Mouse (Mus musculus) heart, adult 2 months (tissue): ENCODE measurements around the gene Meis2. TPM values are rescaled to one million over a fixed set of nuclear protein-coding genes. Genes with fewer than 3 reads are reported as not detected.

Experiments
- DNase-seq, 2 experiments: peaks; one replicate each; pipeline ENCODE4 v3.0.0; 2021
- H3K27ac ChIP-seq: fragments of 200-600 bp; 2 replicates; pipeline ENCODE4 v1.8.1; 2022
- H3K27me3 ChIP-seq: fragments of 200-500 bp; 2 replicates; pipeline ENCODE4 v1.6.1; 2012; ENCODE audit warnings: mild to moderate bottlenecking, low read length, inconsistent platforms, mixed read lengths; ENCODE audit not compliant: control insufficient read depth, insufficient read depth
- H3K36me3 ChIP-seq: fragments of 200-500 bp; 2 replicates; pipeline ENCODE4 v1.6.1; 2012; ENCODE audit warnings: low read length, inconsistent platforms; ENCODE audit not compliant: control insufficient read depth, insufficient read depth
- H3K4me1 ChIP-seq: fragments of 200-500 bp; 2 replicates; pipeline ENCODE4 v1.6.1; 2011; ENCODE audit warnings: low read length; ENCODE audit not compliant: control insufficient read depth, insufficient read depth
- H3K4me3 ChIP-seq: fragments of 200-600 bp; 2 replicates; pipeline ENCODE4 v1.8.1; 2022
- H3K79me2 ChIP-seq: fragments of 200-500 bp; replicated peaks from 2 replicates; pipeline ENCODE4 v1.6.1; 2012; ENCODE audit warnings: mild to moderate bottlenecking, inconsistent platforms, low read length, moderate library complexity, mixed read lengths; ENCODE audit not compliant: control insufficient read depth, insufficient read depth
- H3K9ac ChIP-seq: fragments of 200-500 bp; 2 replicates; pipeline ENCODE4 v1.6.1; 2012; ENCODE audit warnings: low read depth, mild to moderate bottlenecking, control low read depth, inconsistent platforms, low read length, mixed read lengths
- CTCF ChIP-seq: fragments of 200-600 bp; IDR thresholded peaks from 2 replicates; pipeline ENCODE4 v1.8.1; 2022; ENCODE audit warnings: antibody characterized with exemption, mild to moderate bottlenecking, moderate library complexity
- EP300 ChIP-seq: fragments of 200-500 bp; IDR thresholded peaks from 2 replicates; pipeline ENCODE4 v1.6.1; 2011; ENCODE audit warnings: low read depth, low read length, control low read depth; ENCODE audit not compliant: insufficient read depth
- POLR2A ChIP-seq: fragments of 200-500 bp; IDR thresholded peaks from 2 replicates; pipeline ENCODE4 v1.6.1; 2011; ENCODE audit warnings: mild to moderate bottlenecking, low read depth, low read length, control low read depth; ENCODE audit not compliant: insufficient read depth
- WGBS: fragments of 180-500 bp; shearing (Covaris S2); methylation state at CpG from one replicate; pipeline ENCODE4 v1.1.7; 2018; 5-methylcytosine and 5-hydroxymethylcytosine counted together
- intact Hi-C: fragments of 180-260 bp; cut with DNase I; formaldehyde crosslinking; loops from one replicate; pipeline ENCODE4 v1.15.1; 2025
- polyA plus RNA-seq: library from polyadenylated mRNA; depleted of rRNA; stranded (reverse); fragments of >200 nt; gene quantifications from 2 replicates; pipeline ENCODE4 v1.2.3, GENCODE M21; 2012
- total RNA-seq, 2 experiments: library from RNA; stranded (reverse); gene quantifications; 2 replicates each; pipeline ENCODE4 v1.2.3; 2021

Gene Meis2
- total and polyA plus RNA-seq, 3 experiments = 16.9 to 30.4 (median 24.9) TPM

DNA sequence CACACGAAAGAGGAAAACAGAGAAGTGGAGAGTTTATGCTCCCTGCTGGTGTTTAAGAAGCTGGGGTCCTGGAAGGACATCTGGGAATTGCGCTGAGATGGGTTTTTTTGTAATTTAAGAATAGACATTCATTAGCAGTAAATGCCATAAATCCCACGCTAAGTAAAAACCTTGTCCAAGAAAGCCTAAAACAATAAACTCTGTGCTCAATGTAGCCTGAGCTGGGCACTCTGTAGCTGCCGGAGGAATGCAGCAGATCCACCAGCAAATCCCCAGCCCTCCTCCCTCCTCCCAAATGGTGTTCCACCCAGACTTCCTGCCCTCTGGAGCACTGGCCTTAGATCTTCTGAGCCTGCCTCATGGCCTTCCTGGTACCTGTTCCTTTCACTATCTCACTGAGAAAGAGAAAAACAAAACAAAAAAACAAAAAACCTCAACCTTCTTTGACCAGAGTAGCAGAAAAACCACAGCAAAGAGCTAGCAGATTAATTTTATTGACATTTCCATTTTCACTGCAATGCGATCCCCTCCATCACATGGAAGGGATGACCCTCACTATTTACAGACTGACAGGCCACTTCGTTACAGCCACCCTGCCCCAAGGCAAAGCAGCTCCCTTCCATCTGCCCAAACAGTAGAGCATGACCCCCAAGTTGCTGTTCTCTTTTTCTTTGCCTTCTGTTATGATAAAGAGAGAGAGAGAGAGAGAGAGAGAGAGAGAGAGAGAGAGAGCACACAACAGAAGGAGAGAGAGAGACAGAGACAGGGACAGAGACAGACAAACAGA is 64.1 kb downstream of the Meis2 start:
- Histone ChIP-seq H3K36me3 (no peaks in the 10 kb centered on the region), H3K4me1 (no peaks in the 10 kb centered on the region), H3K4me3 (no peak overlapping the region), H3K79me2 (no peaks in the 10 kb centered on the region), H3K27ac (no peak overlapping the region), H3K27me3 (no peaks in the 10 kb centered on the region), H3K9ac (no peak overlapping the region)
- no peak for DNase-seq
- intact Hi-C loops = no loop called here
- no peak for TF ChIP-seq EP300
- no peak for TF ChIP-seq CTCF
- TF ChIP-seq POLR2A = no peak
- 70% methylated on average over 6 of the region's 6 CpGs for WGBS

DNA sequence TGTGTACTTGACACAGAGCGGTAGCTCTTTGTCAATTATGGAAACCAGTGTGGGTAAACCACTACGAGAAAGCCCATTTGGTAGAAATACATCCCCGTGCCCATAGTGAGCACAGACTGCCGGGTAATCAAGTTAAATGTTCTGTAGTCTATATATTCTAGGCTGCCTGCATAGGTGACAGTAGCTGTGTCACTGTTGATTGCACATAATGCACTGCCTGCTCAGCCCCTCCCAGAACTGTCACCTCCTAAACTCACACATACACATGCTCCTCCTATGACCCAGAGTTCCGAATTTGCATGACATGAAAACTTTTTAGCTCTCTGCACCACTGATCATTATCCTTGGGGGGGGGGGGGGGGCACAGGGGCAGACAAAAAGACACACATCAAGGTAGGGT is 65.1 kb downstream of the Meis2 start:
- WGBS = 98% methylated on average over 5 of the region's 5 CpGs
- no peaks in the 10 kb centered on the region for H3K79me2 ChIP-seq
- intact Hi-C loops = no loop called here

DNA sequence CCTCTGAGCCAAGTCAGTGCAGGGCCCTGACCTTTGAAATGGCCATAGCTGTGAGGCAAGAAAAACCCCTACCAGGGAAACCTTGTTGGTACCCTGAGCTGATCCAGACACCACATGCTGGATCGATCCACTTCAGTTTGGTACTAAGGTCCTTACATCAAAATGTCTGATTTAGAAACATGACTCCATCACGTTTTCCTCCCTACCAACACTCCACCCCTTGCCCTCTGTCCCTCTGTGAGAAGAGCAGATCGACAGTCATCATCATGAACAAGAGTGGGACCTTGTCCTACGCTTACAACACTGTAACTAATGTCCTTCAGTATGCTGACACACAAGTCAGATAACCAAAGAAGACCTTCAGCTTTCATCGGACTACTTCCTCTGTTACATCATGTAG is 66.8 kb downstream of the Meis2 start:
- Histone ChIP-seq H3K4me3 (no peak overlapping the region), H3K9ac (no peak overlapping the region), H3K27ac (no peak overlapping the region), H3K79me2 (no peaks in the 10 kb centered on the region), H3K27me3 (no peaks in the 10 kb centered on the region), H3K4me1 (no peaks in the 10 kb centered on the region), H3K36me3 (no peaks in the 10 kb centered on the region)
- no peak for DNase-seq
- TF ChIP-seq POLR2A = no peak
- TF ChIP-seq CTCF = no peak
- no peak for TF ChIP-seq EP300
- 59% methylated on average over 5 of the region's 5 CpGs for WGBS
- intact Hi-C loops = no loop called here

More for the DNA sequence above, 65.1 kb downstream of the Meis2 start:
- no peak overlapping the region for H3K27ac ChIP-seq
- H3K27me3 ChIP-seq = no peaks in the 10 kb centered on the region
- H3K4me3 ChIP-seq = no peak overlapping the region
- no peaks in the 10 kb centered on the region for H3K36me3 ChIP-seq
- no peak overlapping the region for H3K9ac ChIP-seq
- no peak for TF ChIP-seq EP300
- TF ChIP-seq CTCF = no peak
- no peak for TF ChIP-seq POLR2A
- no peak for DNase-seq
- no peaks in the 10 kb centered on the region for H3K4me1 ChIP-seq

DNA sequence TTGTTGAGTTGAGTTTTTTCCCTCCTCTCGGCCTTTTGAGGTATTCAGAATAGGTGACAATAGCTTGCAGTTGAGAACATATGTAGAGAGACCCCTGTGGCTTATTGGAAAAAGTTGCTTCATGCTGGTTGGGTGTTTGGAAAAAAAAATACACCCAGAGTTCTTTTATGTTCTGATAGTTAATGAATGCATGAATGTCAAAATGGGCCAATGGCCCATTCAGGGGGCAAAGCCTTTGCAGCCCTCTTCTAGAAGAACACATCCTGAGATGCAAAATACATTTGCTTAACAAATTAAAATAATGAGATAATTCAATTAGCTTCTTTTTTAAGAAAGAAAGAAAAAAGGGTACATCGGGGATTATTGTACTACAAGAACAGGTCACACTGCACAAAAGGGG is 69.2 kb downstream of the Meis2 start:
- no peak overlapping the region for H3K27ac ChIP-seq
- no peak overlapping the region for H3K4me3 ChIP-seq
- no peak for DNase-seq
- no peaks in the 10 kb centered on the region for H3K36me3 ChIP-seq
- TF ChIP-seq POLR2A = no peak
- no peak for TF ChIP-seq CTCF
- no peak for TF ChIP-seq EP300
- H3K9ac ChIP-seq = no peak overlapping the region
- H3K27me3 ChIP-seq = no peaks in the 10 kb centered on the region
- H3K79me2 ChIP-seq = no peaks in the 10 kb centered on the region
- WGBS = 90% methylated on average over 2 of the region's 2 CpGs
- intact Hi-C loops = no loop called here
- no peaks in the 10 kb centered on the region for H3K4me1 ChIP-seq

DNA sequence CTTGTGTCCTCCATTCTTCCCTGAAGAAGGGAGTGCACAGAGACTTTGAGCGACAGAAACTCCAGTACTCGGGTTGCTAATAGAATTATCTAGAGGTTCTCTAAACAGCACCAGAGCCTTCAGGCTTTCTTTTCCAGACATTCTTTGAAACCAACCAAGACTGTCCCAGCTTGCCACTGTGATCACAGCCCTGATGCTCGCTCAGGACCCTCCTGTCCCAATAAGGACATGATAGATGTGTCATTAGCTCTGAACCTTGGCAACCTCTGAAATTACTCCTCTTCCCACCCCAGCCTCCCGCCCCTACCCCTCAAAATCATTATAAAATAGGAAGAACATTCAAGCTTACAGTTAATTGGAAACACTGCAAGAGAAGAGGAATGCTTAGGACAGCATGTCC is 71.8 kb downstream of the Meis2 start:
- no peak overlapping the region for H3K4me3 ChIP-seq
- no peak overlapping the region for H3K27ac ChIP-seq
- H3K36me3 ChIP-seq = no peaks in the 10 kb centered on the region
- H3K27me3 ChIP-seq = no peaks in the 10 kb centered on the region
- no peaks in the 10 kb centered on the region for H3K79me2 ChIP-seq
- H3K9ac ChIP-seq = no peak overlapping the region
- intact Hi-C loops = no loop called here
- no peak for DNase-seq
- WGBS = 94% methylated on average over 4 of the region's 4 CpGs
- H3K4me1 ChIP-seq = no peaks in the 10 kb centered on the region
- TF ChIP-seq POLR2A = no peak
- no peak for TF ChIP-seq CTCF
- TF ChIP-seq EP300 = no peak

DNA sequence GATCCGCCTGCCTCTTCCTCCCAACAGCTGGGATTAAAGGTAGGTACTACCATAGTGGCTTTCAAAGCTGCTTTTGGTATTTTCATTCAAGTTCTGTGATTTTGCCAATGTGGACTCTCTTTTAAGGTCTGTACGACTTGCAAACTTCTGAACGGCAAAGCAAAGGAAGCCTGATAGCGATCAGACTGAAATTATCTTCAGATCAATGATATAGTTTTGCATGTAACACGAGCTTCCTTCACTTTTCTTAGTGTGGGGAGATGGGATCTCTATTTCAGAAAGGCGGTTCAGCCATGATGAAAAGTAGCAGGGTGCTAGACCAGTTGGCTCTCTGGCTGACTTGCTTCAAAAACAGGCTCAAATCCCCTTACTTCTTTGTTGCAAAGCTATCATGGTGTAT is 76.4 kb downstream of the Meis2 start:
- H3K4me1 ChIP-seq = no peaks in the 10 kb centered on the region; the same call in 1 of the 2 replicates
- intact Hi-C loops = no loop called here
- no peaks in the 10 kb centered on the region for H3K79me2 ChIP-seq
- no peak overlapping the region for H3K4me3 ChIP-seq
- no peaks in the 10 kb centered on the region for H3K36me3 ChIP-seq
- H3K9ac ChIP-seq = no peak overlapping the region
- no peak for DNase-seq
- TF ChIP-seq POLR2A (no peak), EP300 (no peak), CTCF (no peak)
- WGBS = 91% methylated on average over 6 of the region's 6 CpGs
- H3K27me3 ChIP-seq = no peaks in the 10 kb centered on the region
- no peak overlapping the region for H3K27ac ChIP-seq
